Mouse (Mus musculus) CH12F3 (cell line): Measurements from ENCODE around the gene Fam57a.

Source experiments
- in situ Hi-C: fragments of 300-500 bp; cut with MboI; formaldehyde crosslinking; loops from 2 replicates; pipeline ENCODE4 v1.14.3; 2020; ENCODE audit warnings: low sequenced_read_pairs

The Fam57a gene

GRCm38 (mm10) chr11:76179495-76180145 is at the start of gene Fam57a, which contains the start of gene Vps53:
Gene Fam57a, plus strand, starts transcription at chr11:76179671.
Gene Vps53, minus strand, starts transcription at chr11:76179647.
- in situ Hi-C loops = no loop called here

- in situ Hi-C loops = no loop called here
Observed at GRCm38 (mm10) chr11:76130859-76131258, 48.6 kb upstream of the Fam57a start.

DNA sequence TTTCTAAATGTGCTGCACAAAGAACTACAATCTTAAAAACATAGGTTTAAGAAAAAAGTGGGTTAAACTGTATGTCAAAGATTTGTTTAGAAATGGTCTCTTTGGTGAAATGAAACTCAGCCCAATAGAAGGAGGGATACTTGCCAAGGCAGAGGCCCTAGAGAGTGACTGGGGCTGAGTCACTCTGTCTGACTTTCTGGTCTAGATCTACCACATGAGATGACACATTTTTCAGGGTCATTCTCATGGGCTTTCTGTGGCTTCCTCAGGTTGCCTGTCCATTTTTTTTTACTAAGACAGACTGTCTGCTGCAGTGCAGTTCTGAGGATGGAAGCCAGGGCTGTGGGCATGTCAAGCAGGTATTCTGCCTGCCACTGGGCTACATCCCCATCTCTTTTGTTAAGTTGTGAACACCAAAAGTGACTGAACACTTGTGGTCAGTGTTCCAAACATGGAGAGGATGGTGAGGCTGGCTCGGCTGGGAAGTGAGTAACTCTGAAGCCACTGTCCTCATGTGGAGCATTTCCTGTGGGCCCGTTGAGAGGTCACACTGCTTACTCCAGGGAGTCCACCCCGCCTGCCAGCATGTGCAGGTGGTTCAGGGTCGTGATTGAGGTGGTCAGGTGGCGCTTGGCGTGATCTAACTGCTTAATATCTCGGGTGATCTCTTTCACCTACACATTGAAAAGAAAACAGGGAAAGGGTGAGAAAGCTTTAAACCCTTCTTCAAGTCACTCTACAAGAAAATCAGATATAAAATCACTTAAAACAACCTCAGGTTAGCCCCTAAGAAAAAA is 43.6 kb upstream of the Fam57a start:
- in situ Hi-C loops = no loop called here

DNA sequence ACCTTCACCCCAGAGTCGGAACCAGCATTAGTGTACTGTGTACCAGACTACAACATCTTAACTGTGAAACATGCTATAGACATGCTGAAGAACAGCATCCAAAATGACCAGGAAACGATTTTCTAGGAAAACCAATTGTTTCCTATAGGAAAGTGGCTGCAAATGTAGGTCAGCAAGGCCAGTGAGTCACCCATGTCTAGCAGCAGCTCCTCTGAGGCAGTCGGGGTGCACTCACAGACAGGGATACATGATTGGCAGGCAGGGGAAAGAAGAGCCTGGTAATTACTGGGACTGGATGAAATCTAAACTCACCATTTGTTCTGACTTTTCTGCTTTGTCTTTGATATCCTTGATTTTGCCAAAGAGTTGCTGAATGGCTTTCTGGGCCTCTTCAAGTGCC is 41.5 kb upstream of the Fam57a start:
- in situ Hi-C loops = no loop called here

DNA sequence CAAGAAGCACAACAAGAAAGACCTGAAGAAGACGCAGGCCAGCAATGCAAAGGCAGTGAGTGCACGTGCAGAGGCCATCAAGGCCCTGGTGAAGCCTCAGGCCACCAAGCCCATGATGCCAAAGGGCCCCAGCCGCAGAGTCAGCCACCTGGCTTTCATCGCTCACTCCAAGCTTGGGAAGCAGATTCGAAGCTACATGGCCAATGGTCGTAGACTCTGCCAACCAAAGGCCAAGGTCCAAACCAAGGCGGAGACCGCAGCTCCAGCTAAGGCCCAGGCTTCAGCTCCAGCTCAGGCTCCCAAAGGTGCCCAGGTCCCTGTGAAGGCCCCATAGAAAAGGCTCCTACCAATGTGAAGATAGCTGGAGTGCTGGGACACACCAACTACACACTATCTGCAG is 35.1 kb upstream of the Fam57a start:
- in situ Hi-C loops = no loop called here

DNA sequence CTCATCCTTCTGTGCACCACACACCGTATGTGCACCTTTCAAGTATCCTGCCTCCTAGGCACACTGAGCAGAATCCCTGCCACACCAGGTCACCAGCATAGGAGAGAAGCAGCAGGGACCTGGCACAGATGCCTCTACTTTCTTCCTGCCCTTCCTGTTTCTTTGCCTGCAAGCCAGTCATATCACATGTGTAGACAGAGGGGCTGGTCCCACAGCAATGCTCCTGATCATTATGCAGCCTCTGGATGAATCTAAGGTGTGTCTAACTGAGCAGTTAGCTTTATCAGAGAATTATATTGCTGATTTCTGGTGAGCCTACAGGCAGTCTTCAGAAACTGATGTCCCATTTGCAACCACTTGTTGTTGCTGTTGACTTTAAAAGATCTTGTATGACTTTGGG is 34.3 kb upstream of the Fam57a start:
- in situ Hi-C loops = no loop called here

- in situ Hi-C loops = no loop called here
Observed at GRCm38 (mm10) chr11:76146187-76147010, 33.1 kb upstream of the Fam57a start.

GRCm38 (mm10) chr11:76148055-76149008 is 31.1 kb upstream of the Fam57a start:
- in situ Hi-C loops = no loop called here

DNA sequence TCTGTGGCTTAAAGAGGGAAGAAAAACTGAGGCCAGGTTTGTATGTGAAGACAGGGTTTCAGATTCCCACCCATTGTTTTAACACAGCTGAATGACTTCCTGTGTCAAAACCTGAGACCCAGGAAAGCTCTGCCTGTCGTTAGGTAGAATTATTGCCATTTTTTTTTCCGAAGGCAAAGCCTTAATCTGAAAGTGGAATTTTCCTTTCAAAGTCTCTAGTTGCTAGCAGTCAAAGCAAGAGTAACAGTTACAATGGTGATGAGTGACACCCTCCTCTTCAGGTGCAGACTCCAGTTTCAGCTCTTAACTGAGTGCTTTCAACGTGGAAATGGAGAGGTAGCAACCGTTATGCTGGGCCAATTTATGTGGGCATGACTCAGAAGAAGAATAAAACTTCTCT is 28.5 kb upstream of the Fam57a start:
- in situ Hi-C loops = loop anchor here (10.0 kb wide), 1 partner anchor 376 kb away; no protein-coding TSS in a partner anchor

- in situ Hi-C loops = loop anchor here (10.0 kb wide), 1 partner anchor 379 kb away; no protein-coding TSS in a partner anchor
Observed at GRCm38 (mm10) chr11:76153236-76153951, 26.1 kb upstream of the Fam57a start.

GRCm38 (mm10) chr11:76154200-76154599 is 25.3 kb upstream of the Fam57a start:
- in situ Hi-C loops = loop anchor here (10.0 kb wide), 1 partner anchor 379 kb away; no protein-coding TSS in a partner anchor

DNA sequence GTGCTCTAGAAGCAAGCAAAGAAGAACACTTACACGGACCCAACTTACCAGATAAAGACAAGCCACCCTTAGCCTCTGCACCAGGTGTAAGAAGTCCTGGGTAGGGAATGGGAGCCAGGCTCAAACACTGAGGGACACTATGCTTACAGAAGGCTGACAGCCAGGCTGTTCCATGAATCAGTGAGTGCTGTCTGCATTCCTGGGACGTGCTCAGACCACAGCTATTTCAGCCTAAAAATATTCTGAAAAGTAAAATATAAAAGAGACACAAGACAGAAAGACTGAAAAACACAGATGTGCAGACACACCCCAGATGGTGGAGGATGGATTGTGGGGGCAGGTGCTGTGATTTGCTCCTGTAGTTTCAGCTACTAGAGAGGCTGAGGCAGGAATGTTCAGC is 24.6 kb upstream of the Fam57a start:
- in situ Hi-C loops = loop anchor here (10.0 kb wide), 1 partner anchor 380 kb away; no protein-coding TSS in a partner anchor

DNA sequence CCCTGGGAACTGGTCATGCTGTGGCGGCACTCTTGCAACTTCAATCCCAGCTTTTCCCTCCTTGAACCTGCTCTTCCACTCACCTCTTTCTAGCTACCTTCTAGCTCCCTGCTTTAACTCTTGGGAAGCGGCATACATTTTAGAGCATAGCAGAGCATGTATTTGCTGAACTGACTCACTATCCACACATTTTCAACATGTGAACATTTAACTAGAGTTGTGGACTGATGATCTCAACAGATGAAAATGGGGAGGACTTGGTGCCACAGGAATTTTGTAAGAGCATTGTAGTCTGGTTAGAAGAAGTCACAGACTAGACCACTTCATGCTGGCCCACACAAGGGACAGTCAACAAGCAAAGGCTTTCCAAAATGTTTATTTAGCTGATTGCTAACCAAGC is 21.1 kb upstream of the Fam57a start:
- in situ Hi-C loops = loop anchor here (10.0 kb wide), 1 partner anchor 384 kb away; no protein-coding TSS in a partner anchor

DNA sequence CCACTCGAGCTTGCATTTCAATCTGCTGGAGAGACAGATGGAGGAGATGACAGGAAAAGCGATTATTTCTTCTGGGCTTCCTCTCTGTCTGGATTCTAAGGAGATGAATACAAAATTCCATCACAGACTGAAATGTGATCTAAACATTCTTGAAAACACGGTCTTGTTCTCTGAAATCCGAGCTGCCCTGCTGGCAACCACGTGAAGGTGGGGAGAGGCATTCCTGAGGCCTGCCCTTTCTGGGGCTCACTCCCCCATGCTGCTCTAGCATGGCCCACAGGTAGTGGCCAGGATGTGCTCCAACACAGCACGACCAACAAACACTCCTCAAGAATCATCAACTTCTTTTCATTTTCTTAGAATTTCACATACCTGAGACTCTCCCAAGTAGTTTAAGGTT is 19.2 kb upstream of the Fam57a start:
- in situ Hi-C loops = no loop called here

DNA sequence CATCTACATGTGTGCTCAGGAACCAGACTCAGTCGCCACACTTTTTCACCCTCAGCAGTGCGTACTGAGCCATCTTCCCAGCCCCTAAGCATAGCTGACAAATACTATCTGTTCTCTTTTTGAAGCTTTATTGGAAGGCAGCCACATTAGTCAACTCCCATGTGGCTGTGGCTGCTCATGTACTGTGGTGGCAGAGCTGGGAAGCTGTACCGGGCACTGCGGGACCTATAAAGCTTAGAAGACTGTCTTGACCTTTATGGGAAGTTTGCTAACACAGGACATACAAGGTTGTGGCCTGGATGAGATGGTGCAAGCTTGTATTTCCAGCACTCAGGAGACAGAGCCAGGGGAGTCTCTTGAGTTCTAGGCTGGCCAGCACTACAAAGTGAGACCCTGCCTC is 12.8 kb upstream of the Fam57a start:
- in situ Hi-C loops = no loop called here

- in situ Hi-C loops = no loop called here
Observed at GRCm38 (mm10) chr11:76167079-76167765, 12.2 kb upstream of the Fam57a start.

DNA sequence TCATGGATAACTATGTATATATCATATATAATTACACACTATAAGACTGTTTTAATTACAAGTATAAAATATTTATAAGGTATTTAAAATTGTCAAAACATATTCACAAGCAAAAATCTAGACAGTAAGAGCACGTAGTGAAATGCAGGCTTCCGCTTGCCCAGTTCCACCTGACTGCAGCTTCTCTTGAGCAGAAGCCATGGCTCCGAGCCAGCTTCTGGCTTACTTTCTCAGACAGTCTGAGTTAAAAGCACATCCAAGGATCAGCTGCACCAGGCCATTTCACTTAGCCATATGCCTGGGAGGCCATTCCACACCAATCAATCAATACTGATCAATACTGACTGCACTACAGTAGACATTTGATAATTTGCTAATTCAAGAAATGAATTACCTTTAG is 10.5 kb upstream of the Fam57a start:
- in situ Hi-C loops = no loop called here

DNA sequence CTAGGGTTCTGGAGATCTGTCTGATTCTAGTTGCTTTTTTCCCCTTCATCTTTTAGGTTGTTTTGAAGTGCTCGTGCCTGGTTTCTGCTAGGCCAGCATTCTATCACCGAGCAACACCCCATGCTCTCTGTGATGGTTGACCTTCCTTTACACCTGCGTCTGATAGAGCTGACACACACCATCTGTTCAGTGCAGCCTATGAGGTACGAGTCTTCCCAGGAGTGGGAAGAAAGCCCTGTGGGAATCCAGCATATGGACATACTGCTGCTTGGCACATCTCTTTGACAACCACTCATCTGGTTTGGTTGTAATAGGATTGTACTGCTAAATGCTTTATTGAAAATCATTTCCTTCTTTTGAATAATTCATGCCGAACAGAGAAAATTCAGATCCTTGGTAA is 9.3 kb upstream of the Fam57a start:
- in situ Hi-C loops = no loop called here
